Mouse (Mus musculus) lung, embryonic 14.5 days (tissue): Measurements from ENCODE around the gene Tmem136. TPM values are rescaled to one million over a fixed set of nuclear protein-coding genes. Genes with fewer than 3 reads are reported as not detected.

Experiments used
- ATAC-seq: fragments of 200-750 bp; cut with Nextera tagmentation; 2 replicates; pipeline ENCODE4 v1.8.0; 2017; ENCODE audit warnings: mild to moderate bottlenecking, moderate TSS enrichment, moderate library complexity; ENCODE audit not compliant: insufficient read depth
- DNase-seq: peaks from one replicate; pipeline ENCODE4 v3.0.0-alpha.2; 2015
- H3K27ac ChIP-seq: fragments of 300-500 bp; sonication (generic); 2 replicates; pipeline ENCODE4 v1.5.1; 2014; ENCODE audit warnings: low read depth, mild to moderate bottlenecking, moderate library complexity
- H3K27me3 ChIP-seq: fragments of 300-500 bp; sonication (generic); 2 replicates; pipeline ENCODE4 v1.6.1; 2014; ENCODE audit warnings: low read length, control low read depth; ENCODE audit not compliant: insufficient read depth
- H3K36me3 ChIP-seq: fragments of 300-500 bp; sonication (generic); 2 replicates; pipeline ENCODE4 v1.6.1; 2014; ENCODE audit warnings: control low read depth; ENCODE audit not compliant: insufficient read depth
- H3K4me1 ChIP-seq: fragments of 300-500 bp; sonication (generic); 2 replicates; pipeline ENCODE4 v1.6.1; 2014; ENCODE audit warnings: antibody characterized with exemption, control low read depth; ENCODE audit not compliant: insufficient read depth
- H3K4me2 ChIP-seq: fragments of 300-500 bp; sonication (generic); 2 replicates; pipeline ENCODE4 v1.6.1; 2014; ENCODE audit warnings: mild to moderate bottlenecking
- H3K4me3 ChIP-seq: fragments of 300-500 bp; sonication (generic); 2 replicates; pipeline ENCODE4 v1.5.1; 2014; ENCODE audit warnings: low read depth, low read length
- H3K9ac ChIP-seq: fragments of 300-500 bp; sonication (generic); 2 replicates; pipeline ENCODE4 v1.6.1; 2014
- H3K9me3 ChIP-seq: fragments of 300-500 bp; sonication (generic); 2 replicates; pipeline ENCODE4 v1.6.1; 2016; ENCODE audit warnings: low read depth, low read length, control low read depth
- CTCF ChIP-seq: IDR thresholded peaks from 2 replicates; pipeline ENCODE4 v1.5.1; 2016; ENCODE audit warnings: antibody characterized with exemption, low read depth
- WGBS: fragments of 180-500 bp; shearing (Covaris S2); extraction: QIAGEN DNeasy Blood & Tissue Kit; methylation state at CpG from one replicate; pipeline ENCODE4 v1.1.7; 2014; 5-methylcytosine and 5-hydroxymethylcytosine counted together
- polyA plus RNA-seq: library from polyadenylated mRNA; unstranded; fragments of >200 nt; fragmentation: Nextera tagmentation; extraction: Ambion mirVana; gene quantifications from 2 replicates; pipeline ENCODE4 v1.2.1, GENCODE M21; 2014

Gene Tmem136
- polyA plus RNA-seq, 1 experiment from 2014 or later = 5.3 TPM

DNA sequence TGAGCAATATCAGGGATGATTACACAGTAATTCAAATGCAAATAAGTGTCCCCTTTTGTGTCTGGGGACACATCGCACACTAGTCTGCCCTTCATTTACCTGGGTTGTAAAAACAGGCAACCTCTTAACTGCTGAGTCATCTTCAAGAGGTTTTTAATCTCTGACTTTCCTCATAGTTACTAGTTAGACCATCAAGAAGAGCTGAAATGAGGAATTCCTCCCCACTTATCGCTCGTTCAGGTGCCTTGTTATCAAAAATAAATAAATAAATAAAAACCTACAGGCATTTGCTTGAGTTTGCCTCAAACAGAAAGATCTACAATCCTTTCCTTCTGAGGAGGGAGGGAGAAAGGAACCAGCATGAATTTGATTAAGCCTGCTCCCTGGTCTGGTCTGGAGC is 7.6 kb downstream of the Tmem136 start:
- DNase-seq = no peak
- no peak overlapping the region for H3K4me2 ChIP-seq
- 78% methylated on average over 3 of the region's 3 CpGs for WGBS
- no peak overlapping the region for H3K4me3 ChIP-seq
- no peaks in the 10 kb centered on the region for H3K27me3 ChIP-seq
- TF ChIP-seq CTCF = no peak
- no peaks in the 10 kb centered on the region for H3K9me3 ChIP-seq
- H3K36me3 ChIP-seq = 0 out of 2 replicates have a peak, but pooled peaks cover 2% of the 10 kb centered on the region
- ATAC-seq = no peak
- no peak overlapping the region for H3K27ac ChIP-seq
- peaks cover 1% of the 10 kb centered on the region for H3K4me1 ChIP-seq
- H3K9ac ChIP-seq = no peak overlapping the region

DNA sequence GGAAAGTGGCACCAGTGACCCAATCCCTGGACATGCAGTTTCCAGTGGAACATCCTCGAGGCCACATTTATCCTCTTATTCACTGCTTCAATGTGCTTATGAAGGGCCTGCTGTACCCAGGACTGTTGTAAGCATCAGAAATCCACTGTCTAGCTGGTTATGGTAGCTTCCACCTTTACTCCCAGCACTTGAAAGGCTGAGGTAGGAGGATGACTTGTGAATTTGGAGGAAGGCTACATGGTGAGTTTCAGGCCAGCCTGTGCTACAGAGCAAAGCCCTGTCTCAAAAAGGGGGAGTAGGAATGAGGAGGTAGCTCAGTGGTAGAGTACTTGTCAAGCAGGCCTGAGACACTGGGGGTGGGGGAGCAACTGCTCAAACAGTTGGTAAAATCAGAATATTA is 8.3 kb downstream of the Tmem136 start:
- H3K36me3 ChIP-seq = 0 out of 2 replicates have a peak, but pooled peaks cover 2% of the 10 kb centered on the region
- no peak overlapping the region for H3K27ac ChIP-seq
- H3K4me2 ChIP-seq = no peak overlapping the region
- no peak for DNase-seq
- no peaks in the 10 kb centered on the region for H3K27me3 ChIP-seq
- no peak overlapping the region for H3K4me3 ChIP-seq
- 90% methylated on average over 1 of the region's 1 CpGs for WGBS
- no peaks in the 10 kb centered on the region for H3K9me3 ChIP-seq
- peaks cover 7% of the 10 kb centered on the region for H3K4me1 ChIP-seq
- no peak for TF ChIP-seq CTCF
- no peak for ATAC-seq
- no peak overlapping the region for H3K9ac ChIP-seq

DNA sequence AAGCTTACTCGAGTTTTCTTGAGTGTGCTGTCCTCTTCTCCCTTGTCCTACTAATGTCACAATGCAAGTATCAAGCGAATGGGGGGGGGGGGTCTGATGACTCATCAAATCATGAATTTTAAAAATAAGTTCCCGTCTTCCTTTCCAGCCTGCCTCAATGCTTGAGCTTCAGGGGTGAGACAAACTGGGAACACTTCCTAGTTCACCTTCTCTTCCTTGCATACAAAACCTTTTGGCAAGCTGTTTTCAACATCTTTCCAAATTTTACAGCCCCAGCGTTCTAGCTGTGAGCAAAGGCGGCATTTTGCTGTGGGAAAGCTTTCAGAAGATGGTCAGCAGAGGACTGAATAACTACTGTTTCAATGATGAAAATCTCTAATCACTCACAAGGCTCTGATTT is 8.8 kb downstream of the Tmem136 start:
- Histone ChIP-seq H3K4me2 (peak overlapping the region; percentile 77), H3K4me3 (peak overlapping the region; percentile 96; the same call in 1 of the 2 replicates), H3K9ac (no peak overlapping the region), H3K27me3 (no peaks in the 10 kb centered on the region), H3K36me3 (0 out of 2 replicates have a peak, but pooled peaks cover 2% of the 10 kb centered on the region), H3K27ac (0 out of 2 replicates have a peak overlapping the region, but pooled peaks have one; percentile 42), H3K9me3 (no peaks in the 10 kb centered on the region), H3K4me1 (peaks cover 10% of the 10 kb centered on the region)
- WGBS = 46% methylated on average over 5 of the region's 5 CpGs
- DNase-seq (no peak), ATAC-seq (no peak)
- TF ChIP-seq CTCF = no peak

DNA sequence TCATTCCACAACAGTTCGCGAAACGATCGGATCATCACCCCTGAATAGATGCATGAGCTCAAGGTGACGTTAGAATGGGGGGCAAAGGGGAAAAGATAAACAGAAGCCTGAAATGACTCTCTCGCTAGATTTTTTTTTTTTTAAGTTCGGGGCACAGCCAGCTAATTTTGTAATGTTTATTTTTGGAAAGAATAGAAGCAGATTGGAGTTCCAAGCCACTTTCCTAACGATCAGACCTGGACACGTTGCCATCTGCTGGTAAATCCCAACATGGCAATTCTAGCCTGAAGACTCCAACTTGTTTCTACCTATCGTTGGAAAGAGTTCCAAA is 9.2 kb downstream of the Tmem136 start, which contains the start of gene Arhgef12:
Gene Arhgef12, minus strand, starts transcription at position 53 of the 331 bp plus-strand sequence.
- no peaks in the 10 kb centered on the region for H3K9me3 ChIP-seq
- ATAC-seq (no peak), DNase-seq (peak; percentile 86)
- peak within 1 kb of the TSS; percentile 96 for H3K27ac ChIP-seq
- 16% methylated on average over 10 of the region's 10 CpGs for WGBS
- H3K4me2 ChIP-seq = peak within 1 kb of the TSS; percentile 77
- H3K27me3 ChIP-seq = no peaks in the 10 kb centered on the region
- H3K4me1 ChIP-seq = peaks cover 10% of the 10 kb centered on the region
- H3K36me3 ChIP-seq = 0 out of 2 replicates have a peak, but pooled peaks cover 2% of the 10 kb centered on the region
- peak within 1 kb of the TSS; percentile 96 for H3K4me3 ChIP-seq
- H3K9ac ChIP-seq = peak within 1 kb of the TSS; percentile 92
- peak; percentile 73 for TF ChIP-seq CTCF

DNA sequence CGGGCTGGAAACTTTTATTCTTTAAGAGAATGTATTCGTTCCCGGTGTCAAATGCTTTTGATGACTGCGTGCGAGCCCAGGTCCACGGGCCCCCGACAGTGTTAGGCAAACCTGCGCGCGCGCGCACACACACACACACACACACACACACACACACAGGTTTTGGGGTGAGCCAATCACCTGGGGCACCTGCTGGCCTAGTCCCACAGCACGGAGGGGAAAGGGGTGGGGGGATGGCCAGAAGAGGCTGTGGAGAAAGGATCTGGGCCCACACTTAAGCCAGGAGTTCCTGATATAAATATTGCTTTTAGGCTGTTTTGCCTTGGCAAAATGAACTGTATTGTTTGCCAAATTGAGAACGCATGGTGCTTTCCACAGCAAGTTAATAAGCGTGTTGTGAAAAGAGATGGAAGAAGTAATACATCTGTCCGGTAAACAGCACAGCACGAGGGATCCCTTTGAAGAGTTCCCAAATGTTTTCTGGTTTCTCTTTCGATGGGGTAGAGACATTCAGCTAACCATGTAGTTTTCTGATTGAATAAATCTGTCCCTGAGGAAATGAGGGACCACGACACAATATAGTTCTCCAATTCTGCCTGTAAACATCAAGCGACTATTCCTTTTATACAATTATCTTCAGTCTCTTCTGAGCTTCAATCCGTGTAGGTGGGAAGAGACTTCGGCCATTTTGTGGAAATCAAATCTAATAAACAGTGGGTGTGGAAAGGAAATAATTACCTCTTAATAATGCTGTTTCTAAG is 9.8 kb downstream of the Tmem136 start:
- WGBS = 10% methylated on average over 22 of the region's 22 CpGs
- H3K4me2 ChIP-seq = peak overlapping the region; percentile 77
- peak overlapping the region; percentile 96 for H3K27ac ChIP-seq
- H3K4me1 ChIP-seq = peaks cover 10% of the 10 kb centered on the region
- DNase-seq (peak; percentile 55), ATAC-seq (peak; percentile 47)
- no peaks in the 10 kb centered on the region for H3K9me3 ChIP-seq
- H3K9ac ChIP-seq = peak overlapping the region; percentile 92
- H3K36me3 ChIP-seq = 0 out of 2 replicates have a peak, but pooled peaks cover 2% of the 10 kb centered on the region
- H3K4me3 ChIP-seq = peak overlapping the region; percentile 96
- TF ChIP-seq CTCF = no peak
- no peaks in the 10 kb centered on the region for H3K27me3 ChIP-seq

DNA sequence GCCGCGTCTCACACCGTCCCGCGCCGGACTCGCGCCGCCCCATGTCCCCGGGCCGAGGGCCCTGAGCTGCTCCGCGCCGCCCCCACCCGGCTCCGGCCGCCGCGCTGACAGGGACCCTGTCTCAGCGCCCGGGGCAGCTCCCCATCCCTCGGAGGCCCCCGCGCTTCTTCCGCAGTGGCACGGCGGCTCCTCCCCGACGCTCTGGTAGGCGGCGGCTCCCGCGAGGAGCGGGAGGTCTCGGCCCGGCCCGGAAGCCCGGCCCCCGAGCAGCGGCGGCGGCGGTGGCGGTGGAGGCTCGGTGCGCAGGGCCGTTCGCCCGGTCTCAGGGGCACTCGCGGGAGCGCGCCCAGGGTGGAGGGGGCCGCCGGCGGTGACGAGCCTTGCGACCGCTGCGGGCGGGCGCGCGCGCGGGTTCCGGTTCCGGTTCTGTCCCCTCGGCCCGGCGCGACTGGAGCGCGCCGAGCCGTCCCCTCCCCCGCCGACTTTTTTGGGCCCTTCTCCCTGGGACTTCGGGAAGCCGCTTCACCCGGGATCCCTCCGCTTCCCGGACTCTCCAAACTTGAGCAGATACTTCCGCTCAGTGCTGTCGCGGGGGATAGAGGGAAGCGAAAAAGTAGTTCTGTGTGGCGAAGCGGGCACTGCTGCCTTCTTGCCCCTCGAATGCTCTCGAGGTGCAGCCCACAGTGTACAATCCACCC is 10.6 kb downstream of the Tmem136 start:
- peak overlapping the region; percentile 96 for H3K27ac ChIP-seq
- peak; percentile 85 for ATAC-seq
- H3K4me1 ChIP-seq = peaks cover 10% of the 10 kb centered on the region
- peak overlapping the region; percentile 96 for H3K4me3 ChIP-seq
- peak overlapping the region; percentile 77 for H3K4me2 ChIP-seq
- WGBS = under 1% methylated on average over 89 of the region's 91 CpGs
- 0 out of 2 replicates have a peak, but pooled peaks have one; percentile 2 for TF ChIP-seq CTCF
- no peaks in the 10 kb centered on the region for H3K9me3 ChIP-seq
- H3K9ac ChIP-seq = peak overlapping the region; percentile 92
- H3K36me3 ChIP-seq = 0 out of 2 replicates have a peak, but pooled peaks cover 2% of the 10 kb centered on the region
- H3K27me3 ChIP-seq = no peaks in the 10 kb centered on the region
- DNase-seq = peak; percentile 97
